Comparison of ENCODE assay signal across 20 mouse cellular contexts in genomic region chr4:119259344-119260254, GRCm38 (mm10). TPM values are rescaled to one million over a fixed set of nuclear protein-coding genes. Genes with fewer than 3 reads are reported as not detected.
DNase-seq lines count a peak whose midpoint lies in the region; ATAC-seq and TF ChIP-seq lines count a peak whose summit lies in the region.
"Had no signal": no experiment of that assay in that cellular context is flagged by ENCODE, and none has a peak within 500 bp of the region (broad histone marks: within the 10 kb centered on the region; RNA-seq: fewer than 3 reads in every experiment).

No protein-coding gene starts in this region.

- 0 out of 2 replicates have a peak, but pooled peaks have one; percentile 24 for ATAC-seq in neural tube, embryonic 13.5 days (ENCODE audit: low read depth)
- no peak for ATAC-seq in neural tube, embryonic 15.5 days (ENCODE audit: low FRiP score)

- no peaks in the 10 kb centered on the region for H3K9me3 ChIP-seq in neural tube, embryonic 13.5 days
- H3K9me3 ChIP-seq in neural tube, embryonic 15.5 days (replicated peaks), result no peaks in the 10 kb centered on the region
- H3K9me3 ChIP-seq: embryonic facial prominence, embryonic 10.5 days; G1E; hindbrain, embryonic 13.5 days; midbrain, embryonic 12.5 days; neural tube, embryonic 12.5 days had no signal

- DNase-seq in gastrocnemius, adult 2 months, result no peak
- DNase-seq in gastrocnemius, postnatal 36 days, result no peak
- peak; percentile 42 for DNase-seq in kidney, postnatal 10 days
- DNase-seq in kidney, adult 8-10 months, result no peak
- peak; percentile 60 for DNase-seq in yolk sac, embryonic 10.5 days (ENCODE audit: low spot score)
- DNase-seq in left cerebral cortex, adult 9 months (ENCODE audit: low spot score in 2 of 2), result no peak
- DNase-seq: cerebellum, postnatal 25 days; layer of hippocampus, adult 9-11 months; left cerebral cortex, postnatal 4 days; spleen, adult 18-20 months; thymus, postnatal 36 days had no signal

- H3K4me2 ChIP-seq in neural tube, embryonic 13.5 days, result no peak overlapping the region
- no peak overlapping the region for H3K4me2 ChIP-seq in neural tube, embryonic 15.5 days
- H3K4me2 ChIP-seq: hindbrain, embryonic 13.5 days; midbrain, embryonic 12.5 days; neural tube, embryonic 12.5 days had no signal

- H3K4me1 ChIP-seq in neural tube, embryonic 13.5 days (replicated peaks), result peaks cover 7% of the 10 kb centered on the region
- H3K4me1 ChIP-seq in neural tube, embryonic 15.5 days, result peaks cover under 1% of the 10 kb centered on the region; the same call in 1 of the 2 replicates
- H3K4me1 ChIP-seq: neural tube, embryonic 12.5 days had no signal

- no peak overlapping the region for H3K9ac ChIP-seq in neural tube, embryonic 13.5 days
- H3K9ac ChIP-seq in neural tube, embryonic 15.5 days (replicated peaks), result no peak overlapping the region
- H3K9ac ChIP-seq: hindbrain, embryonic 13.5 days; midbrain, embryonic 12.5 days; neural tube, embryonic 12.5 days had no signal

- no peak overlapping the region for H3K4me3 ChIP-seq in gastrocnemius, adult 2 months
- H3K4me3 ChIP-seq in neural tube, embryonic 13.5 days, result no peak overlapping the region
- H3K4me3 ChIP-seq in neural tube, embryonic 15.5 days (replicated peaks), result no peak overlapping the region
- H3K4me3 ChIP-seq: embryonic facial prominence, embryonic 10.5 days; hindbrain, embryonic 13.5 days; midbrain, embryonic 12.5 days; neural tube, embryonic 12.5 days had no signal

- H3K27me3 ChIP-seq in neural tube, embryonic 13.5 days, result no peaks in the 10 kb centered on the region
- no peaks in the 10 kb centered on the region for H3K27me3 ChIP-seq in neural tube, embryonic 15.5 days (replicated peaks)
- H3K27me3 ChIP-seq: hindbrain, embryonic 13.5 days; midbrain, embryonic 12.5 days; neural tube, embryonic 12.5 days had no signal

- TF ChIP-seq CTCF in gastrocnemius, adult 2 months (IDR thresholded peaks at IDR 0.05), result no peak

- peak overlapping the region; percentile 73 for H3K27ac ChIP-seq in gastrocnemius, adult 2 months
- no peak overlapping the region for H3K27ac ChIP-seq in neural tube, embryonic 13.5 days (replicated peaks)
- H3K27ac ChIP-seq in neural tube, embryonic 15.5 days (replicated peaks), result no peak overlapping the region
- H3K27ac ChIP-seq: embryonic facial prominence, embryonic 10.5 days; hindbrain, embryonic 13.5 days; midbrain, embryonic 12.5 days; neural tube, embryonic 12.5 days had no signal

- 0 out of 2 replicates have a peak, but pooled peaks cover 4% of the 10 kb centered on the region for H3K36me3 ChIP-seq in neural tube, embryonic 13.5 days
- no peaks in the 10 kb centered on the region for H3K36me3 ChIP-seq in neural tube, embryonic 15.5 days
- H3K36me3 ChIP-seq: embryonic facial prominence, embryonic 10.5 days; G1E; hindbrain, embryonic 13.5 days; midbrain, embryonic 12.5 days; neural tube, embryonic 12.5 days had no signal

- intact Hi-C loops in gastrocnemius, adult 2 months (cut with DNase I), result no loop called here
- intact Hi-C loops in gastrocnemius, postnatal 36 days (cut with DNase I), result no loop called here

- WGBS in neural tube, embryonic 13.5 days, result 84% methylated on average over 15 of the region's 15 CpGs
- 87% methylated on average over 15 of the region's 15 CpGs for WGBS in neural tube, embryonic 15.5 days

RNA-seq across cellular contexts. Expression of gene Cldn19, which starts 4.4 kb away (rescaled TPM):
- total RNA-seq in gastrocnemius, adult 2 months (2021), result 1 to 10 TPM in 1 of 2 experiments, under 1 TPM in 1; 0.86 to 1.1 TPM
- total RNA-seq in gastrocnemius, postnatal 36 days (2021), result 1 to 10 TPM; 2.2 to 3.2 TPM
- 0.45 and 0.63 TPM in 2 replicates for polyA plus RNA-seq in neural tube, embryonic 13.5 days (2015; fragmentation: Nextera tagmentation; extraction: Ambion mirVana)
- 0.36 and 0.81 TPM in 2 replicates for polyA plus RNA-seq in neural tube, embryonic 15.5 days (2015; fragmentation: Nextera tagmentation; extraction: Ambion mirVana)
- polyA plus RNA-seq: embryonic facial prominence, embryonic 10.5 days; G1E had no signal

RNA-seq across cellular contexts. Expression of gene P3h1, which starts 26.9 kb away (rescaled TPM):
- 10 to 100 TPM in 1 of 2 experiments, 1 to 10 TPM in 1; 9.6 to 12.7 TPM for total RNA-seq in gastrocnemius, adult 2 months (2021)
- total RNA-seq in gastrocnemius, postnatal 36 days (2021), result 10 to 100 TPM; 12.7 to 13.8 TPM
- polyA plus RNA-seq in neural tube, embryonic 13.5 days (2015; fragmentation: Nextera tagmentation; extraction: Ambion mirVana), result 14.8 TPM in 2 replicates
- polyA plus RNA-seq in neural tube, embryonic 15.5 days (2015; fragmentation: Nextera tagmentation; extraction: Ambion mirVana), result 14.1 and 14.9 TPM in 2 replicates

RNA-seq across cellular contexts. Expression of gene AU022252, which starts 27.1 kb away (rescaled TPM):
- 10 to 100 TPM; 27.8 to 29.7 TPM for total RNA-seq in gastrocnemius, adult 2 months (2021)
- total RNA-seq in gastrocnemius, postnatal 36 days (2021), result 10 to 100 TPM; 24.2 to 24.7 TPM
- polyA plus RNA-seq in neural tube, embryonic 13.5 days (2015; fragmentation: Nextera tagmentation; extraction: Ambion mirVana), result 35.4 and 37.4 TPM in 2 replicates
- polyA plus RNA-seq in neural tube, embryonic 15.5 days (2015; fragmentation: Nextera tagmentation; extraction: Ambion mirVana), result 26.0 and 29.2 TPM in 2 replicates

RNA-seq across cellular contexts. Expression of gene Ybx1, which starts 34.8 kb away (rescaled TPM):
- total RNA-seq in gastrocnemius, adult 2 months (2021), result 100 to 1,000 TPM; 664 to 696 TPM
- total RNA-seq in gastrocnemius, postnatal 36 days (2021), result 100 to 1,000 TPM; 503 to 580 TPM
- 873 and 888 TPM in 2 replicates for polyA plus RNA-seq in neural tube, embryonic 13.5 days (2015; fragmentation: Nextera tagmentation; extraction: Ambion mirVana)
- 815 and 871 TPM in 2 replicates for polyA plus RNA-seq in neural tube, embryonic 15.5 days (2015; fragmentation: Nextera tagmentation; extraction: Ambion mirVana)

RNA-seq across cellular contexts. Expression of gene Tmem269, which starts 41.6 kb away (rescaled TPM):
- not detected for total RNA-seq in gastrocnemius, adult 2 months (2021)
- total RNA-seq in gastrocnemius, postnatal 36 days (2021), result not detected
- polyA plus RNA-seq in neural tube, embryonic 13.5 days (2015; fragmentation: Nextera tagmentation; extraction: Ambion mirVana), result 0.45 TPM in 1 of 2 replicates, not detected in the other
- 0.29 and 0.54 TPM in 2 replicates for polyA plus RNA-seq in neural tube, embryonic 15.5 days (2015; fragmentation: Nextera tagmentation; extraction: Ambion mirVana)
- total RNA-seq: adrenal gland, postnatal 4 days; G1E had no signal
- polyA plus RNA-seq: G1E; kidney, embryonic 14.5 days had no signal

Comparison
In these comparisons a context has a peak if more than half of its experiments do, and no peak if none do; other contexts are left out.
1. DNase-seq: peak in kidney, postnatal 10 days (single experiment) and yolk sac, embryonic 10.5 days (single experiment); none in gastrocnemius, adult 2 months (single experiment), gastrocnemius, postnatal 36 days (0 of 2), kidney, adult 8-10 months (0 of 2) and left cerebral cortex, adult 9 months (0 of 2).